Mouse (Mus musculus): Measurements from ENCODE around the gene Eomes. TPM values are rescaled to one million over a fixed set of nuclear protein-coding genes. Genes with fewer than 3 reads are reported as not detected.

The Eomes gene
- polyA plus RNA-seq, 1 experiment = 0.09 TPM

GRCm38 (mm10) chr9:118532516-118533205 is 54.6 kb downstream of the Eomes start:
- no peaks in the 10 kb centered on the region for H3K4me1 ChIP-seq (ENCODE audit: control insufficient read depth, insufficient read depth, low read length)
- H3K4me3 ChIP-seq (ENCODE audit: control insufficient read depth, low read depth, low read length) = no peak overlapping the region
- TF ChIP-seq POLR2A (IDR thresholded peaks at IDR 0.05; ENCODE audit: control insufficient read depth, low read depth, low read length) = no peak
- TF ChIP-seq CTCF (IDR thresholded peaks at IDR 0.05; ENCODE audit: control insufficient read depth, insufficient read depth, insufficient replicate concordance, low read depth, low read length) = no peak
- no peaks in the 10 kb centered on the region for H3K27me3 ChIP-seq (ENCODE audit: control insufficient read depth, insufficient read depth, low read length)
- H3K36me3 ChIP-seq (ENCODE audit: control insufficient read depth, insufficient read depth, low read length) = peaks cover 5% of the 10 kb centered on the region
- no peak overlapping the region for H3K27ac ChIP-seq (ENCODE audit: control insufficient read depth, insufficient read depth, low read depth, low read length)

Other genes starting within 250 kb of the Eomes start
- 35.9 and 41.0 TPM in 2 replicates for gene Golga4, start 28.1 kb downstream of the Eomes start, polyA plus RNA-seq (2012; rRNA removed)
- 6.0 and 6.2 TPM in 2 replicates for gene Itga9, start 128.5 kb downstream of the Eomes start, polyA plus RNA-seq (2012; rRNA removed)